Mouse (Mus musculus): Measurements from ENCODE around the gene Nxph1. TPM values are rescaled to one million over a fixed set of nuclear protein-coding genes. Genes with fewer than 3 reads are reported as not detected.

Gene Nxph1
- polyA plus RNA-seq (2011; ENCODE audit: insufficient read depth, insufficient read length, low read depth, missing spikeins): not detected in 2 replicates

DNA sequence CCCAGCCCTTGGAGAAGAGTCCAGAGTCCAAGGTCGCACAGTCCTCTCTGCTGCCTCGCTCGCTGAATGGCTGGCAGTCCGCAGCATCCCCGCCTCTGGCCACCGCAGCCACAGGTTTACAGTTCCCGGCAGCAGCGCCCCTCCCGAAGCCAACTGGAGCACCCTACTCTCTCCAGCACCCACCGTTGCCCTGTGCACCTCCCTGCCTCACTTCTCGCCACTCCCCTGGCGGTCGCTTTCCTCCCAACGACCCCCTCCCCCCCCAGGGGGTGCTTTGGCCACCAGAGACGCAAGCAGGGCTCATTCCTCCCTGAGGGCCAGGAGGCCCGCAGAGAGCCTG is at the start of gene Nxph1:
TSS of gene Nxph1 (plus strand) at position 301 of the 340 bp plus-strand sequence.
- peaks cover 8% of the 10 kb centered on the region; the same call in 1 of the 2 replicates for H3K27me3 ChIP-seq (ENCODE audit: control insufficient read depth, insufficient read depth, low read length, poor library complexity, severe bottlenecking)
- peak within 1 kb of the TSS; percentile 31 for H3K4me3 ChIP-seq (ENCODE audit: low read depth, low read length)
- TF ChIP-seq POLR2A (IDR thresholded peaks at IDR 0.05; ENCODE audit: insufficient read depth, low read length) (no peak), CTCF (IDR thresholded peaks at IDR 0.05; ENCODE audit: low read depth, low read length) (no peak), EP300 (IDR thresholded peaks at IDR 0.05; ENCODE audit: insufficient read depth, low read depth, low read length) (no peak)

DNA sequence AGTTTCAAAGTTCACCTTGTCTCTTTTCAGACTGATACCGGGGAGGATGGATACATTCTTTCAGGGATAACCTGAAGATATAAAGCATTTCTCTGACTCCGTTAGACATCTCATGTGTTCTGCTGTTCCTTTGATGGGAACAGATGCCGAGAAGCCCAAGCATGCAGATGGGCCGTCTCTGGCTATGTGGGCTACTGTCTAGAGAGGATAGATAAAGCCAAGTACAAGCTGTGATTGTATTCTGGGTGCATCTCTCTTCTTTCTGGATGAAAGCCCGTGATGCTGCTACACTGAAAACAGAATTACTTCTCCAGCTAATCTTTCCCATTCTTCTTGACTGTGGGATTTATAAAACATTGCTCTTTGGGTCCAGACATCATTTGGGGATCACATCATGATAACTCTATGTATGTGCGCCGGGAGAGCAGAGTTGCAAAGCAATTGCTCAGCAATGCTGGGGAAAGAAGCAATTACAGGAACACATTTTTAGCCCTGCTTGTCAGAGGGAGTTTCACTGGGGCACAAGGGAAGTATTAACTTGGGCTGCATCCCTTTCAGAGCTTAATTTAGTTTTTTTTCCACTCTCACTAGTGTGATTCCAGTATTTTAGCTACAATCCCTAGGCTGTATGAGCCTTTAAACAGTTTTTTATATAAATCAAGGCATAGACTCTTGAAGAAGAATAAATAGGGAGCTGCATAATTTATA is 48.1 kb upstream of the Nxph1 start:
- Histone ChIP-seq H3K27ac (ENCODE audit: insufficient read depth, low read length) (no peak overlapping the region), H3K9ac (ENCODE audit: low read depth, poor library complexity, severe bottlenecking) (no peak overlapping the region), H3K4me1 (ENCODE audit: control insufficient read depth, insufficient read depth, low read length) (no peaks in the 10 kb centered on the region), H3K4me3 (ENCODE audit: low read depth, low read length) (no peak overlapping the region), H3K36me3 (ENCODE audit: control insufficient read depth, insufficient read depth, low read length, poor library complexity, severe bottlenecking) (no peaks in the 10 kb centered on the region), H3K27me3 (ENCODE audit: control insufficient read depth, insufficient read depth, low read length, poor library complexity, severe bottlenecking) (no peaks in the 10 kb centered on the region), H3K9me3 (replicated peaks; ENCODE audit: control insufficient read depth, insufficient read depth, low read length, poor library complexity, severe bottlenecking) (no peaks in the 10 kb centered on the region)
- TF ChIP-seq CTCF (IDR thresholded peaks at IDR 0.05; ENCODE audit: low read depth, low read length): no peak
- no peak for TF ChIP-seq POLR2A (IDR thresholded peaks at IDR 0.05; ENCODE audit: insufficient read depth, low read length)
- no peak for TF ChIP-seq EP300 (IDR thresholded peaks at IDR 0.05; ENCODE audit: insufficient read depth, low read depth, low read length)

More for the DNA sequence above, at the start of gene Nxph1:
- Histone ChIP-seq H3K27ac (ENCODE audit: insufficient read depth, low read length) (no peak within 1 kb of the TSS), H3K4me1 (ENCODE audit: control insufficient read depth, insufficient read depth, low read length) (no peaks in the 10 kb centered on the region), H3K36me3 (ENCODE audit: control insufficient read depth, insufficient read depth, low read length, poor library complexity, severe bottlenecking) (no peaks in the 10 kb centered on the region), H3K9ac (ENCODE audit: low read depth, poor library complexity, severe bottlenecking) (no peak within 1 kb of the TSS), H3K9me3 (replicated peaks; ENCODE audit: control insufficient read depth, insufficient read depth, low read length, poor library complexity, severe bottlenecking) (no peaks in the 10 kb centered on the region)

DNA sequence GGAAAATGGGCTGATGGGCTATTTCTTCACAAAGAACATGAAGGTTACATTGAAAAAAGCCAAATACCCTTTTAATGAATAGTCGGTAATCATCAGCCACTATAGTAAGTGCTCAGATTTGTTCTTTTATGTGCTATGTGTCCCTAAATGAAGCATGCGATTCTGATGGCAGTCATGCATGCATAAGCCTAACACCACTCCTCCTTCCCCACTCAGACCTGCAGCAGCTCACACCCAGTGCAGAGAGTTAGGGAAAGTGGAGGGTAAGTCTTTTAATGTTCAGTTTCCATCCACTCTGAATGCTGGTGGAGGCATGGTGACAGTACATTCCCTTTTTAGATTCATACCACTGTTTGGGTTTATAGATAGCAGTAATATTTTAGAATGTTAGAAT is 47.5 kb upstream of the Nxph1 start:
- Histone ChIP-seq H3K4me1 (ENCODE audit: control insufficient read depth, insufficient read depth, low read length) (no peaks in the 10 kb centered on the region), H3K9me3 (replicated peaks; ENCODE audit: control insufficient read depth, insufficient read depth, low read length, poor library complexity, severe bottlenecking) (no peaks in the 10 kb centered on the region), H3K9ac (ENCODE audit: low read depth, poor library complexity, severe bottlenecking) (no peak overlapping the region), H3K27me3 (ENCODE audit: control insufficient read depth, insufficient read depth, low read length, poor library complexity, severe bottlenecking) (no peaks in the 10 kb centered on the region), H3K36me3 (ENCODE audit: control insufficient read depth, insufficient read depth, low read length, poor library complexity, severe bottlenecking) (no peaks in the 10 kb centered on the region), H3K27ac (ENCODE audit: insufficient read depth, low read length) (no peak overlapping the region), H3K4me3 (ENCODE audit: low read depth, low read length) (no peak overlapping the region)
- TF ChIP-seq EP300 (IDR thresholded peaks at IDR 0.05; ENCODE audit: insufficient read depth, low read depth, low read length): no peak
- no peak for TF ChIP-seq POLR2A (IDR thresholded peaks at IDR 0.05; ENCODE audit: insufficient read depth, low read length)
- TF ChIP-seq CTCF (IDR thresholded peaks at IDR 0.05; ENCODE audit: low read depth, low read length): no peak

DNA sequence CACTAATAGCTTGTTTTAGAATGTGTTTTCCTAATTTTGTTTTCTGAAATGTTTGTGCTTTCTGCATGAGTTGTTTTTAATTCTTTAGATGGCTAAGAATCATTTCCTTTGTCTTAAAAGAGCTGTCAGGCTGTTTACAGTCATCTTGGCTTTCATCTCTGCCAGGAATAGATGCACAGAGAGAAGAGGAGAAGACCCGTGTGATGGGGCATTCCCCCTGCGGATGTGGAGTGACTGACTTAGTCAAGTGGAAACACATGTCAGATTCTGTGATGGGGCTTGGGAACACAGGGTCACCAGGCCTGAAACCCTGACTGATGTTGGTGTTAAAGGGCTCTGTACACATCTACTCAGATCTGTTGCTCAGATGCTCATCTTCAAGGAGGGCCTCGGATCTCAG is 40.3 kb upstream of the Nxph1 start:
- Histone ChIP-seq H3K4me3 (ENCODE audit: low read depth, low read length) (no peak overlapping the region), H3K4me1 (ENCODE audit: control insufficient read depth, insufficient read depth, low read length) (no peaks in the 10 kb centered on the region), H3K9ac (ENCODE audit: low read depth, poor library complexity, severe bottlenecking) (no peak overlapping the region), H3K9me3 (replicated peaks; ENCODE audit: control insufficient read depth, insufficient read depth, low read length, poor library complexity, severe bottlenecking) (no peaks in the 10 kb centered on the region), H3K36me3 (ENCODE audit: control insufficient read depth, insufficient read depth, low read length, poor library complexity, severe bottlenecking) (no peaks in the 10 kb centered on the region), H3K27me3 (ENCODE audit: control insufficient read depth, insufficient read depth, low read length, poor library complexity, severe bottlenecking) (no peaks in the 10 kb centered on the region), H3K27ac (ENCODE audit: insufficient read depth, low read length) (no peak overlapping the region)
- TF ChIP-seq POLR2A (IDR thresholded peaks at IDR 0.05; ENCODE audit: insufficient read depth, low read length) (no peak), CTCF (IDR thresholded peaks at IDR 0.05; ENCODE audit: low read depth, low read length) (no peak), EP300 (IDR thresholded peaks at IDR 0.05; ENCODE audit: insufficient read depth, low read depth, low read length) (no peak)

DNA sequence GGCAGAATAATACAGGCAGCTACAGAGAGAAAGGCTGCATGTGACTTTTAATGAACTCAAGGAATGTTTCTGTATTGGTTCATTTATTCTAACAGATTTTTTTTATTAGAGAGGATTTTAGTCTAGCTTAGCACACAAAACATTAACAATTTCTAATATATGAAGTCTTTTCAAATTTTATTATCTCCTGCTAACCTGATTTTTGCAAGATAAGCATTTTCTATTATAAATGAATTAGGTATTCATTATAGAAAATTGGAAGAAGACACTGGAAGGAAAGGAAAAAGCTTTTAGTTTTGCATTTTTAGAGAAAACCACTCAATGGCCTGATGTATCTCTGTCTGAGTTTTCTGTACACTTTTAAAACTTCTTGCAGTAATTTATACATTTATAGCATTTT is 34.8 kb upstream of the Nxph1 start:
- H3K36me3 ChIP-seq (ENCODE audit: control insufficient read depth, insufficient read depth, low read length, poor library complexity, severe bottlenecking): no peaks in the 10 kb centered on the region

DNA sequence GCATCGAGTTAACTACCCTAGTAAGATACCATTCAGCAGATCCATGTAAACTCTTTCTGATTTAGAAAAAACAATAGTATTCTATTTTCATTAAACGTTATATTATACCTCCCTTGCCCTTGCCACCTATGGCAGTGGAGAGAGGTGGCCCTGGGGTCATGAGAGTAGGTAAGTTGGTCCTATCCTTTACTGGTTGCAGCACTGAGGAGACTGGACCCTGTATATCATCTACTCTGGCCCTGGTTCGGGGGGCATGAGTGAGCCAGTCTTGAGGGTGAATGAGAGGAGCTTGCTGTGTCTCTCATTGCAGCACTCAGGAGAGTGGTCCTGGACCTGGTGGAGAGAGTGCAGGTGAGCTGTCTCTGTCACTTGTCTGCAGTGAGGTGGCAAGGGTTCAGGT is 33.5 kb upstream of the Nxph1 start:
- no peak overlapping the region for H3K4me3 ChIP-seq (ENCODE audit: low read depth, low read length)
- H3K36me3 ChIP-seq (ENCODE audit: control insufficient read depth, insufficient read depth, low read length, poor library complexity, severe bottlenecking): no peaks in the 10 kb centered on the region
- no peaks in the 10 kb centered on the region for H3K4me1 ChIP-seq (ENCODE audit: control insufficient read depth, insufficient read depth, low read length)
- TF ChIP-seq EP300 (IDR thresholded peaks at IDR 0.05; ENCODE audit: insufficient read depth, low read depth, low read length): no peak
- no peak for TF ChIP-seq POLR2A (IDR thresholded peaks at IDR 0.05; ENCODE audit: insufficient read depth, low read length)
- no peaks in the 10 kb centered on the region for H3K9me3 ChIP-seq (replicated peaks; ENCODE audit: control insufficient read depth, insufficient read depth, low read length, poor library complexity, severe bottlenecking)
- H3K27me3 ChIP-seq (ENCODE audit: control insufficient read depth, insufficient read depth, low read length, poor library complexity, severe bottlenecking): no peaks in the 10 kb centered on the region
- H3K27ac ChIP-seq (ENCODE audit: insufficient read depth, low read length): no peak overlapping the region
- H3K9ac ChIP-seq (ENCODE audit: low read depth, poor library complexity, severe bottlenecking): no peak overlapping the region

More for the DNA sequence above, 34.8 kb upstream of the Nxph1 start:
- Histone ChIP-seq H3K4me3 (ENCODE audit: low read depth, low read length) (no peak overlapping the region), H3K9ac (ENCODE audit: low read depth, poor library complexity, severe bottlenecking) (no peak overlapping the region), H3K4me1 (ENCODE audit: control insufficient read depth, insufficient read depth, low read length) (no peaks in the 10 kb centered on the region), H3K27me3 (ENCODE audit: control insufficient read depth, insufficient read depth, low read length, poor library complexity, severe bottlenecking) (no peaks in the 10 kb centered on the region), H3K27ac (ENCODE audit: insufficient read depth, low read length) (no peak overlapping the region), H3K9me3 (replicated peaks; ENCODE audit: control insufficient read depth, insufficient read depth, low read length, poor library complexity, severe bottlenecking) (no peaks in the 10 kb centered on the region)
- no peak for TF ChIP-seq EP300 (IDR thresholded peaks at IDR 0.05; ENCODE audit: insufficient read depth, low read depth, low read length)
- no peak for TF ChIP-seq POLR2A (IDR thresholded peaks at IDR 0.05; ENCODE audit: insufficient read depth, low read length)
- no peak for TF ChIP-seq CTCF (IDR thresholded peaks at IDR 0.05; ENCODE audit: low read depth, low read length)

Measured in ES-Bruce4 (cell line).